Mouse (Mus musculus) forebrain, embryonic 14.5 days (tissue): ENCODE results near the gene Fars2. TPM values are rescaled to one million over a fixed set of nuclear protein-coding genes. Genes with fewer than 3 reads are reported as not detected.
A peak's percentile ranks its signal among the peaks of the same experiment; 100 is the strongest.

Experiments used
- ATAC-seq: fragments of 200-750 bp; cut with Nextera tagmentation; 2 replicates; pipeline ENCODE4 v1.8.0; 2017; ENCODE audit warnings: mild to moderate bottlenecking, moderate library complexity
- DNase-seq: peaks from one replicate; pipeline ENCODE4 v3.0.0-alpha.2; 2015; ENCODE audit warnings: low spot score
- H3K27ac ChIP-seq: fragments of 300-500 bp; sonication (generic); 2 replicates; pipeline ENCODE4 v1.5.1; 2014; ENCODE audit warnings: low read depth, mild to moderate bottlenecking, control low read depth, low read length, moderate library complexity
- H3K27me3 ChIP-seq: fragments of 300-500 bp; sonication (generic); replicated peaks from 2 replicates; pipeline ENCODE4 v1.6.1; 2014; ENCODE audit warnings: low read length, control low read depth, mixed read lengths; ENCODE audit not compliant: control insufficient read depth, insufficient read depth
- H3K36me3 ChIP-seq: fragments of 300-500 bp; sonication (generic); 2 replicates; pipeline ENCODE4 v1.6.1; 2014; ENCODE audit warnings: low read length, control low read depth; ENCODE audit not compliant: control insufficient read depth, insufficient read depth
- H3K4me1 ChIP-seq: fragments of 300-500 bp; sonication (generic); 2 replicates; pipeline ENCODE4 v1.6.1; 2014; ENCODE audit warnings: antibody characterized with exemption, low read length, control low read depth; ENCODE audit not compliant: control insufficient read depth, insufficient read depth
- H3K4me2 ChIP-seq: fragments of 300-500 bp; sonication (generic); 2 replicates; pipeline ENCODE4 v1.6.1; 2014; ENCODE audit warnings: mild to moderate bottlenecking, control low read depth, low read length
- H3K4me3 ChIP-seq: fragments of 300-500 bp; sonication (generic); 2 replicates; pipeline ENCODE4 v1.5.1; 2014; ENCODE audit warnings: low read depth, low read length, control low read depth
- H3K9ac ChIP-seq: fragments of 300-500 bp; sonication (generic); 2 replicates; pipeline ENCODE4 v1.6.1; 2014; ENCODE audit warnings: mild to moderate bottlenecking, low read length, control low read depth, moderate library complexity
- H3K9me3 ChIP-seq: fragments of 300-500 bp; sonication (generic); replicated peaks from 2 replicates; pipeline ENCODE4 v1.6.1; 2016; ENCODE audit warnings: low read length, control low read depth, mixed read lengths; ENCODE audit not compliant: control insufficient read depth
- WGBS: fragments of 180-500 bp; shearing (Covaris S2); extraction: QIAGEN DNeasy Blood & Tissue Kit; methylation state at CpG from one replicate; pipeline ENCODE4 v1.1.7; 2014; 5-methylcytosine and 5-hydroxymethylcytosine counted together
- polyA plus RNA-seq: library from polyadenylated mRNA; unstranded; fragments of >200 nt; fragmentation: Nextera tagmentation; extraction: Ambion mirVana; gene quantifications from 2 replicates; pipeline ENCODE4 v1.2.1, GENCODE M21; 2014

Gene Fars2
- polyA plus RNA-seq, 1 experiment from 2014 or later: 35.5 TPM

GRCm38 (mm10) chr13:36219506-36219905, 102.3 kb downstream of the Fars2 start:
- 87% methylated on average over 5 of the region's 5 CpGs for WGBS
- no peak overlapping the region for H3K27ac ChIP-seq
- DNase-seq: no peak

DNA sequence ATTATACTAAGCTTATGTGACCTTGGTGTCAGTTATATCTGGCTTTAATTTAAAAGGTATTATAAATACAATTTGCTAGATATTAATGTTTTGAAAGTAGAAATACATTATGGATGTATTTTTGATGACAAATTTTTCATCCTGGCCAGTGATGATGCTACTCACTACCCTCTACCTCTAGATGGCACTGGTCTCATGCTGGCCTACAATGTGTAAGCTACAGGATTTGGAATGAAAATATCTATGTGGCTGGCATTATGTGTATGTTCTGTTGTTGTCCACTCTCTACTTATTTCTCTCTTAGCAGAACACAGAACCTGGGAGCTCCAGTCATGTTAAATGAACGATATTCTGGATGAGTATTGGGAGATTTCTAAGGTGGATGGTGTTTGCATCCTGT, 104.7 kb downstream of the Fars2 start:
- Histone ChIP-seq H3K27me3 (no peaks in the 10 kb centered on the region), H3K36me3 (no peaks in the 10 kb centered on the region), H3K9me3 (no peaks in the 10 kb centered on the region), H3K4me2 (no peak overlapping the region), H3K27ac (no peak overlapping the region), H3K4me3 (no peak overlapping the region), H3K4me1 (no peaks in the 10 kb centered on the region), H3K9ac (no peak overlapping the region)
- ATAC-seq: no peak
- 84% methylated on average over 1 of the region's 1 CpGs for WGBS
- peak; percentile 52 for DNase-seq

More at GRCm38 (mm10) chr13:36219506-36219905, 102.3 kb downstream of the Fars2 start:
- H3K36me3 ChIP-seq: no peaks in the 10 kb centered on the region
- no peaks in the 10 kb centered on the region for H3K4me1 ChIP-seq
- no peaks in the 10 kb centered on the region for H3K9me3 ChIP-seq
- H3K4me3 ChIP-seq: no peak overlapping the region
- H3K27me3 ChIP-seq: no peaks in the 10 kb centered on the region
- no peak overlapping the region for H3K9ac ChIP-seq
- no peak overlapping the region for H3K4me2 ChIP-seq
- ATAC-seq: no peak

- H3K4me3 ChIP-seq: no peak overlapping the region
- H3K27ac ChIP-seq: no peak overlapping the region
- no peak for ATAC-seq
These were observed 105.5 kb downstream of the Fars2 start for GRCm38 (mm10) chr13:36222721-36223120.

GRCm38 (mm10) chr13:36224431-36224830, 107.2 kb downstream of the Fars2 start:
- H3K27me3 ChIP-seq: no peaks in the 10 kb centered on the region
- WGBS: 91% methylated on average over 2 of the region's 2 CpGs
- H3K4me3 ChIP-seq: no peak overlapping the region

More at GRCm38 (mm10) chr13:36222721-36223120, 105.5 kb downstream of the Fars2 start:
- H3K9ac ChIP-seq: no peak overlapping the region
- H3K27me3 ChIP-seq: no peaks in the 10 kb centered on the region
- H3K4me2 ChIP-seq: no peak overlapping the region
- H3K4me1 ChIP-seq: no peaks in the 10 kb centered on the region
- no peaks in the 10 kb centered on the region for H3K9me3 ChIP-seq
- no peaks in the 10 kb centered on the region for H3K36me3 ChIP-seq
- no peak for DNase-seq

DNA sequence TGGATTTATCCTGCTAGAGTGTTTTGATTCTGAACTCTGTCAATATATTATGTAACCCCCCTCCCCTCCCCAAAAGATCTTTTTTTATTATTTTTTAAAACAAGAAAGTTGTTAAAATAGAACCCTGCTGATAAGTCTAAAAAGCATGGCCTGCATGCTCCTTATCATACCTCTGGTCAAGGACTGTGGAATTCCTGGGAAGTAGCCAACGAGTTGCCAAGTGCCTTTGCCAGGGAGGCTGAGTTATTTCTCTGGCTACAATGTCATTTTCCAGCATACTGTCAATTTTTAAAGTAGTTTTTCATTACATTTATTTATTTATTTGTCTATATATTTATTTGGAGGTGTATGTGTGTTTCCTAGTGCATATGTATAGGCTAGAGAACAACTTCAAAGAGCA, 125.0 kb downstream of the Fars2 start:
- Histone ChIP-seq H3K9ac (no peak overlapping the region), H3K27me3 (no peaks in the 10 kb centered on the region), H3K4me1 (no peaks in the 10 kb centered on the region), H3K4me2 (no peak overlapping the region), H3K36me3 (no peaks in the 10 kb centered on the region), H3K27ac (no peak overlapping the region), H3K4me3 (no peak overlapping the region), H3K9me3 (no peaks in the 10 kb centered on the region)
- DNase-seq (no peak), ATAC-seq (no peak)
- 89% methylated on average over 1 of the region's 1 CpGs for WGBS

More at GRCm38 (mm10) chr13:36224431-36224830, 107.2 kb downstream of the Fars2 start:
- Histone ChIP-seq H3K9ac (no peak overlapping the region), H3K9me3 (no peaks in the 10 kb centered on the region), H3K4me1 (no peaks in the 10 kb centered on the region), H3K36me3 (no peaks in the 10 kb centered on the region), H3K27ac (no peak overlapping the region), H3K4me2 (no peak overlapping the region)
- ATAC-seq (no peak), DNase-seq (no peak)

- no peaks in the 10 kb centered on the region for H3K9me3 ChIP-seq
- no peaks in the 10 kb centered on the region for H3K27me3 ChIP-seq
- H3K4me1 ChIP-seq: no peaks in the 10 kb centered on the region
- H3K9ac ChIP-seq: no peak overlapping the region
- no peak overlapping the region for H3K4me3 ChIP-seq
- 63% methylated on average over 3 of the region's 3 CpGs for WGBS
- no peak for ATAC-seq
- H3K36me3 ChIP-seq: no peaks in the 10 kb centered on the region
- no peak for DNase-seq
- H3K27ac ChIP-seq: no peak overlapping the region
- no peak overlapping the region for H3K4me2 ChIP-seq
These were observed 136.7 kb downstream of the Fars2 start for GRCm38 (mm10) chr13:36253936-36254335.

GRCm38 (mm10) chr13:36257213-36257612, 140.0 kb downstream of the Fars2 start:
- H3K4me2 ChIP-seq: no peak overlapping the region
- H3K4me1 ChIP-seq: no peaks in the 10 kb centered on the region
- H3K4me3 ChIP-seq: no peak overlapping the region
- no peaks in the 10 kb centered on the region for H3K27me3 ChIP-seq
- no peaks in the 10 kb centered on the region for H3K9me3 ChIP-seq
- no peaks in the 10 kb centered on the region for H3K36me3 ChIP-seq
- H3K9ac ChIP-seq: no peak overlapping the region
- no peak overlapping the region for H3K27ac ChIP-seq
- WGBS: 80% methylated on average over 5 of the region's 5 CpGs
- ATAC-seq (no peak), DNase-seq (no peak)

DNA sequence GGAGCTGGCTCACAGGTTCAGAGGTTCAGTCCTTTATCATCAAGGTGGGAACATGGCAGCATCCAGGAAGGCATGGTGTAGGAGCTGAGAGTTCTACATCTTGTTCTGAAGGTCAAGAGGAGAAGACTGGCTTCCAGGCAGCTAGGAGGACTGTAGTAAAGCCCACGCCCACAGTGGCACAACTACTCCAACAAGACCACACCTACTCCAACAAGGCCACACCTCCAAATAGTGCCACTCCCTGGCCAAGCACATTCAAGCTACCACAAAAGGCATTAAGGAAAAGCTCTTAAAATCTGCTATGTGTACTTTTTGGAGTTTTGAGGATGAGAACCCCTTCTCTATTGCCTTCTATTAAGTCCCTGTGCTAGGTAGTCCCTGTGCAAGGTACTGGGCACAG, 142.5 kb downstream of the Fars2 start:
- no peak for DNase-seq

GRCm38 (mm10) chr13:36261299-36261698, 144.1 kb downstream of the Fars2 start:
- peaks cover 3% of the 10 kb centered on the region for H3K4me1 ChIP-seq
- H3K27ac ChIP-seq: no peak overlapping the region
- no peak overlapping the region for H3K4me3 ChIP-seq
- DNase-seq (no peak), ATAC-seq (no peak)
- 72% methylated on average over 2 of the region's 2 CpGs for WGBS
- no peak overlapping the region for H3K4me2 ChIP-seq
- no peak overlapping the region for H3K9ac ChIP-seq
- no peaks in the 10 kb centered on the region for H3K9me3 ChIP-seq
- H3K27me3 ChIP-seq: no peaks in the 10 kb centered on the region
- no peaks in the 10 kb centered on the region for H3K36me3 ChIP-seq

More for the DNA sequence above, 142.5 kb downstream of the Fars2 start:
- Histone ChIP-seq H3K36me3 (no peaks in the 10 kb centered on the region), H3K27me3 (no peaks in the 10 kb centered on the region), H3K4me1 (peaks cover 3% of the 10 kb centered on the region), H3K9me3 (no peaks in the 10 kb centered on the region), H3K27ac (no peak overlapping the region), H3K9ac (no peak overlapping the region), H3K4me3 (no peak overlapping the region), H3K4me2 (no peak overlapping the region)
- ATAC-seq: no peak
- WGBS: 78% methylated on average over 1 of the region's 1 CpGs
